In the genomic region with DNA sequence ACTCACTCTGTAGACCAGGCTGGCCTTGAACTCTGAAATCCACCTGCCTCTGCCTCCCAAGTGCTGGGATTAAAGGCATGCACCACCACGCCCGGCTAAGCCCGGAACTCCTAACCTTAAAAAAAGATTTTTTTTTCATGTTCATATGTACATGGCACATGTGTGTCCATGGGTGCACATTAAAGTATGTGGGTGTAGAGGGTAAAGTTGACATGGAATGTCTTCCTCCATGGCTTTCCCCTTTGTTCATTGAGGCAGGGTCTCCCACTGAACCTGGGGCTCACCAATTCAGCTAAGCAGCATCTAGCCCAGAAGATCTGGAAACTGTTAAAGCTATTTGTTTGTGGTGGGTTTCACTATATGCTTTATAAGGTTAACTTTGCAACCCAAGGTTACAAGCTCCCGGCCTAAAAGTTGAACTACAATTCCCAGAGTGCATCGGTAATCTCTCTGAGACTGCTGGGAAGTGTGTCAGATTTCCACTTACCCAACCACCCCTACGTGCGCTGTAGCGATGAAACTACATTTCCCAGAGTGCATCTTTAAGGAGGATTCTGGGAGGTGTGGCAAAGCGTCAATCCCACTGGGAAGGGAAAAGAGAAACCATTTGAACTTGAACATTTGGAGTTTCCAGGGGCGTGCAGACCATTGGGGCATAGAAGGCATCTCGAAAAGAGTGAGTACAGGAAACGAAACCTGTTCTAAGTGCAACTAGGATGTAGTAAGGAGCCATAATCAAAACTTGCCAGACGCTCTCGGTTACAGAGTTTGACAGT, we compare ENCODE assay signal across 7 mouse cellular contexts. TPM values are rescaled to one million over a fixed set of nuclear protein-coding genes. Genes with fewer than 3 reads are reported as not detected.
DNase-seq lines count a peak whose midpoint lies in the region; ATAC-seq lines count a peak whose summit lies in the region.

A gene (plus strand): TSS at position 581 of the 776 bp plus-strand sequence.

- H3K4me1 ChIP-seq in embryonic facial prominence, embryonic 12.5 days: 0 out of 2 replicates have a peak, but pooled peaks cover 4% of the 10 kb centered on the region
- no peaks in the 10 kb centered on the region for H3K4me1 ChIP-seq in limb, embryonic 11.5 days (ENCODE audit: control insufficient read depth, insufficient read depth, low read length)
- H3K4me1 ChIP-seq in midbrain, embryonic 14.5 days (ENCODE audit: control insufficient read depth, insufficient read depth, low read length): peaks cover 7% of the 10 kb centered on the region

- no peak within 1 kb of the TSS for H3K27ac ChIP-seq in embryonic facial prominence, embryonic 12.5 days
- H3K27ac ChIP-seq in limb, embryonic 11.5 days (replicated peaks; ENCODE audit: low read depth, low read length): no peak within 1 kb of the TSS
- H3K27ac ChIP-seq in midbrain, embryonic 14.5 days (replicated peaks; ENCODE audit: low read depth, low read length): no peak within 1 kb of the TSS

- no peaks in the 10 kb centered on the region for H3K36me3 ChIP-seq in embryonic facial prominence, embryonic 12.5 days
- no peaks in the 10 kb centered on the region for H3K36me3 ChIP-seq in limb, embryonic 11.5 days (ENCODE audit: control insufficient read depth, insufficient read depth, low read length)
- H3K36me3 ChIP-seq in midbrain, embryonic 14.5 days (ENCODE audit: control insufficient read depth, insufficient read depth, low read length): no peaks in the 10 kb centered on the region

- peak; percentile 63 for DNase-seq in adrenal gland, postnatal 25 days
- peak; percentile 99 for DNase-seq in heart, adult 11 months
- peak; percentile 82 for DNase-seq in kidney, adult 18-20 months
- DNase-seq in limb, embryonic 11.5 days (ENCODE audit: low spot score): peak; percentile 79
- peak; percentile 97 for DNase-seq in midbrain, embryonic 14.5 days
- peak; percentile 57 to 65 for DNase-seq in spleen, adult 18-20 months

- peak within 1 kb of the TSS; percentile 51 for H3K4me2 ChIP-seq in embryonic facial prominence, embryonic 12.5 days (replicated peaks)
- H3K4me2 ChIP-seq in limb, embryonic 11.5 days (ENCODE audit: low read depth, severe bottlenecking): peak within 1 kb of the TSS; percentile 39; the same call in 1 of the 2 replicates
- H3K4me2 ChIP-seq in midbrain, embryonic 14.5 days (ENCODE audit: low read length): peak within 1 kb of the TSS; percentile 57

- 23% methylated on average over 14 of the region's 14 CpGs for WGBS in embryonic facial prominence, embryonic 12.5 days
- WGBS in limb, embryonic 11.5 days: 23% methylated on average over 14 of the region's 14 CpGs
- 24% methylated on average over 14 of the region's 14 CpGs for WGBS in midbrain, embryonic 14.5 days

- peak within 1 kb of the TSS; percentile 49 for H3K4me3 ChIP-seq in embryonic facial prominence, embryonic 12.5 days
- peak within 1 kb of the TSS; percentile 39 for H3K4me3 ChIP-seq in limb, embryonic 11.5 days (ENCODE audit: low read depth, low read length)
- H3K4me3 ChIP-seq in midbrain, embryonic 14.5 days (replicated peaks; ENCODE audit: low read depth, low read length): peak within 1 kb of the TSS; percentile 50

- ATAC-seq in embryonic facial prominence, embryonic 12.5 days (ENCODE audit: insufficient number of reproducible peaks, insufficient read depth, low FRiP score, low TSS enrichment): peak; percentile 92
- peak; percentile 93 for ATAC-seq in limb, embryonic 11.5 days (ENCODE audit: insufficient number of reproducible peaks, low FRiP score, low TSS enrichment, low read depth)
- ATAC-seq in midbrain, embryonic 14.5 days (ENCODE audit: low FRiP score, low TSS enrichment): peak; percentile 94

- no peaks in the 10 kb centered on the region for H3K9me3 ChIP-seq in embryonic facial prominence, embryonic 12.5 days
- no peaks in the 10 kb centered on the region for H3K9me3 ChIP-seq in limb, embryonic 11.5 days (ENCODE audit: control insufficient read depth, low read length)
- no peaks in the 10 kb centered on the region for H3K9me3 ChIP-seq in midbrain, embryonic 14.5 days (ENCODE audit: control insufficient read depth, low read length)

- H3K27me3 ChIP-seq in embryonic facial prominence, embryonic 12.5 days: no peaks in the 10 kb centered on the region
- no peaks in the 10 kb centered on the region for H3K27me3 ChIP-seq in limb, embryonic 11.5 days (ENCODE audit: control insufficient read depth, insufficient read depth, low read length)
- H3K27me3 ChIP-seq in midbrain, embryonic 14.5 days (ENCODE audit: control insufficient read depth, insufficient read depth, low read length): no peaks in the 10 kb centered on the region

- peak within 1 kb of the TSS; percentile 53 for H3K9ac ChIP-seq in embryonic facial prominence, embryonic 12.5 days
- no peak within 1 kb of the TSS for H3K9ac ChIP-seq in limb, embryonic 11.5 days (ENCODE audit: low read length)
- H3K9ac ChIP-seq in midbrain, embryonic 14.5 days (replicated peaks; ENCODE audit: low read length): peak within 1 kb of the TSS; percentile 39

RNA-seq across cellular contexts. Expression of the gene that starts here (rescaled TPM):
- total RNA-seq in adrenal gland, postnatal 25 days (2021): 41.4 and 59.6 TPM in 2 replicates
- 14.1 and 15.6 TPM in 2 replicates for polyA plus RNA-seq in embryonic facial prominence, embryonic 12.5 days (2016; fragmentation: Nextera tagmentation; extraction: Ambion mirVana)
- 9.9 and 13.8 TPM in 2 replicates for polyA plus RNA-seq in limb, embryonic 11.5 days (2014; fragmentation: Nextera tagmentation; extraction: Ambion mirVana)
- 10.2 and 10.7 TPM in 2 replicates for polyA plus RNA-seq in midbrain, embryonic 14.5 days (2014; fragmentation: Nextera tagmentation; extraction: Ambion mirVana)
